Mouse (Mus musculus) megakaryocyte, embryonic 14.5 days (primary cell): ENCODE data around the gene Nhej1.

ENCODE experiments used
- FLI1 ChIP-seq: IDR thresholded peaks from 2 replicates; pipeline ENCODE4 v1.6.1; 2012; ENCODE audit warnings: low read length, inconsistent platforms, mixed read lengths
- GATA1 ChIP-seq: IDR thresholded peaks from 3 replicates; pipeline ENCODE4 v1.6.1; 2012; ENCODE audit warnings: mixed read lengths, low read length, inconsistent platforms, borderline replicate concordance

DNA sequence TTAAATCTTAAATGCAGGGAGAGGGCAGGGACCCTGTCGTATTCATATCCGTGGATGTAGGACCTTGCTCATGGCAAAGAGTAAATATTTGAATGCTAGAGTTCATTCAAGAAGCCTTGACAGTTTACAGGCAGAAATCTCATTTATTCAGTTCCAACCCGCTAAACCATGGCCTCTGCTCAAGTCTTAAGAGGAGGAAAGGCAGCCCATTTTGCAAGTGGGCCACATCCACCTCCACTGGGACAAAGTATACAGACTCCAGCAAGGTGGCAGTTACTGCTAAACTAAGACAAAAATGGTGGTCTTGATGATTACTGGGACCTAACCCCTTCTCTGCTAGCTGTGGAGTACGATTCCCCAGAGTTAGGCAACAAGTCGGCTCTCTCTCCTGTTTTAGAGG, 418 bp upstream of the Nhej1 start:
- TF ChIP-seq GATA1 (no peak), FLI1 (no peak)
